Mouse (Mus musculus) hindbrain, embryonic 13.5 days (tissue): ENCODE measurements around the gene Foxj2. TPM values are rescaled to one million over a fixed set of nuclear protein-coding genes. Genes with fewer than 3 reads are reported as not detected.

Source experiments
- ATAC-seq: fragments of 200-750 bp; cut with Nextera tagmentation; 2 replicates; pipeline ENCODE4 v1.8.0; 2017; ENCODE audit warnings: moderate TSS enrichment; ENCODE audit not compliant: low FRiP score
- H3K27ac ChIP-seq: fragments of 300-500 bp; sonication (generic); 2 replicates; pipeline ENCODE4 v1.5.1; 2015; ENCODE audit warnings: inconsistent platforms, mild to moderate bottlenecking, moderate library complexity
- H3K27me3 ChIP-seq: fragments of 300-500 bp; sonication (generic); 2 replicates; pipeline ENCODE4 v1.6.1; 2015; ENCODE audit warnings: mild to moderate bottlenecking, inconsistent platforms
- H3K36me3 ChIP-seq: fragments of 300-500 bp; sonication (generic); 2 replicates; pipeline ENCODE4 v1.6.1; 2015; ENCODE audit warnings: mild to moderate bottlenecking, inconsistent platforms
- H3K4me1 ChIP-seq: fragments of 300-500 bp; sonication (generic); replicated peaks from 2 replicates; pipeline ENCODE4 v1.6.1; 2015; ENCODE audit warnings: inconsistent platforms
- H3K4me2 ChIP-seq: fragments of 300-500 bp; sonication (generic); 2 replicates; pipeline ENCODE4 v1.6.1; 2015; ENCODE audit warnings: inconsistent platforms, mild to moderate bottlenecking, moderate library complexity
- H3K4me3 ChIP-seq: fragments of 300-500 bp; sonication (generic); 2 replicates; pipeline ENCODE4 v1.5.1; 2015; ENCODE audit warnings: mild to moderate bottlenecking, inconsistent platforms
- H3K9ac ChIP-seq: fragments of 300-500 bp; sonication (generic); 2 replicates; pipeline ENCODE4 v1.6.1; 2015; ENCODE audit warnings: mild to moderate bottlenecking, inconsistent platforms
- H3K9me3 ChIP-seq: fragments of 300-500 bp; sonication (generic); 2 replicates; pipeline ENCODE4 v1.6.1; 2016; ENCODE audit warnings: inconsistent platforms
- WGBS: fragments of 180-500 bp; shearing (Covaris S2); methylation state at CpG from one replicate; pipeline ENCODE4 v1.1.7; 2015; 5-methylcytosine and 5-hydroxymethylcytosine counted together
- polyA plus RNA-seq: library from polyadenylated mRNA; unstranded; fragments of >200 nt; fragmentation: Nextera tagmentation; extraction: Ambion mirVana; gene quantifications from 2 replicates; pipeline ENCODE4 v1.2.1, GENCODE M21; 2015

Foxj2 gene
- polyA plus RNA-seq, 1 experiment from 2014 or later = 6.2 TPM

DNA sequence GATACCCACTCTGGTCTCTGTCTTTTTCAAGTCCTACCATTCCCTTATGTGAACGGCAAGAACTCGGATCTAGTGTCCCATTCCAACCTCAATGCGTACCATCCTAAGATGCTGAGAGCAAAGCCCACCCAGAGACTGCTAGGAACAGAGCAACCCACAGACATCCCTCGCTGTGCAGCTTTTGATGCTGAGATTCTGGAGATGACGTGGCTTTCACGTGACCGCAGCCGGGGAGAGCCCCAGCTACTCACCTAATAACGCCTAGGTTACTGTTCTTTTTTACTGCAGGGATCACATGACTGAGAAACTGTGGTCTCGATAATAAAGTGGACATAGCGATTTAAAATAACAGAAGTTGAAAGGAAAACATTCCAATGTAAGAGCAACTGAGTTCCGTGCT lies 34.8 kb downstream of the Foxj2 start:
- no peak overlapping the region for H3K4me2 ChIP-seq
- no peak for ATAC-seq
- no peak overlapping the region for H3K4me3 ChIP-seq
- H3K9me3 ChIP-seq = no peaks in the 10 kb centered on the region
- H3K9ac ChIP-seq = no peak overlapping the region
- no peaks in the 10 kb centered on the region for H3K27me3 ChIP-seq
- WGBS = 86% methylated on average over 12 of the region's 12 CpGs
- no peak overlapping the region for H3K27ac ChIP-seq
- no peaks in the 10 kb centered on the region for H3K36me3 ChIP-seq
- H3K4me1 ChIP-seq = no peaks in the 10 kb centered on the region

DNA sequence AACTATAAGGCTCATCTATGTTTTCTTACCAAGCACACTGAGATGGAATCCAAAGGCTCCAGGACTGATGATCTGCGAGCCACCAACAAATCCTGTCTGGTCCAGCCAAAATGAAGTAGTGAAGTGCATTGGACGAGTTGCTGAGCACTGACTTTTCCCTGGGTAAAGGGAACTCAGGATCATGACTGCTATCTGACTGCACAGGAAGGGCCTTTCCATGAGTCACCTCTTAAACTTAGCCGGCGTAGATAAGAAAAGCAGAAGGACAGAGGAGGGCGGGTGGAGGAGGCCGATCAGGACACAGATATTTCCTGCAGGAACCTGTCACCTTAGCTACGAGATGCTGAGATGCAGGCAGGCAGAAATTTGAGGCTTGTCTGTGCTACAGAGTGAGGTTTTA lies 36.2 kb downstream of the Foxj2 start, which contains the start of gene C3ar1:
Gene C3ar1, minus strand, starts transcription at position 207 of the 400 bp plus-strand sequence.
- 81% methylated on average over 7 of the region's 7 CpGs for WGBS

DNA sequence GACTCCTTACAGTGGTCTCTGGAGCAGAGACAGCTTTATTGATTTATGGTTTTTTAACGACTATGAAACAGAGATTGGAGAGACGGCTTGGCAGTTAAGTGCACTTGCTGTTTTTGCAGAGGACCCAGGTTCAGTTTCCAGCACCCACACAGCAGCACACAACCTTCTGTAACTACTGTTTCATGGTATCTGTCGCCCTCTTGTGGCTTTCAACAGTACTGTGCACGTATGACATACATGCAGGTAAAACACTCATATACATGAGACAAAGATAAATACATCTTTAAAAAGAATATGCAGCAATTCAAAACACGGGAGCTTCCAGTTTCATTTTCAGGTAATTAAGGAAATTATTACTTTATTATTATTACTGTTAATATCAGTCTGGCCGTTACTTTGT lies 42.7 kb downstream of the Foxj2 start:
- Histone ChIP-seq H3K4me1 (no peaks in the 10 kb centered on the region), H3K9me3 (peaks cover 16% of the 10 kb centered on the region), H3K27ac (no peak overlapping the region), H3K4me3 (no peak overlapping the region), H3K36me3 (no peaks in the 10 kb centered on the region), H3K27me3 (no peaks in the 10 kb centered on the region), H3K9ac (no peak overlapping the region), H3K4me2 (no peak overlapping the region)
- 81% methylated on average over 6 of the region's 6 CpGs for WGBS
- no peak for ATAC-seq

More for the DNA sequence above, 36.2 kb downstream of the Foxj2 start, which contains the start of gene C3ar1:
- no peak for ATAC-seq
- no peaks in the 10 kb centered on the region for H3K4me1 ChIP-seq
- H3K4me3 ChIP-seq = no peak within 1 kb of the TSS
- no peak within 1 kb of the TSS for H3K4me2 ChIP-seq
- no peak within 1 kb of the TSS for H3K9ac ChIP-seq
- H3K27me3 ChIP-seq = no peaks in the 10 kb centered on the region
- no peak within 1 kb of the TSS for H3K27ac ChIP-seq
- peaks cover 2% of the 10 kb centered on the region for H3K9me3 ChIP-seq
- no peaks in the 10 kb centered on the region for H3K36me3 ChIP-seq

DNA sequence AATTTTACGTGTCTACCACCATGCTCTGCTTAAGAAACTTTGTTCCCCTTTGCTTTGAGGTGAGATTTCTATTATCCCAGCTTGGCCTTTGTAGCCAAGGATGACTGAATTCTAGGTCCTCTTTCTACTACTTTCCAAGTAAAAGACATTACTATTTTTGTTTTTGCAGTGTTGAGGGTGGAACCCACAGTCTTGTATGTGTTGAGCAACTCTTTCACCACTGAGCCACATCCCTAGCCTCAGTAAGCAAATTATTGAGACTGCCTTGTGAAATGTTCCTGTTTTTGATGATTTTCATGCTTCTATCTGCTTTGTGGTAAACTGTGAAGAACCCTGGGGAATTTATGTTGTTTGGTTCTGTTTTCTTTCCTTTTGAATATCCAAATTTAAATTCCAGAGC lies 43.2 kb downstream of the Foxj2 start:
- Histone ChIP-seq H3K4me3 (no peak overlapping the region), H3K4me1 (no peaks in the 10 kb centered on the region), H3K4me2 (no peak overlapping the region), H3K27me3 (no peaks in the 10 kb centered on the region), H3K9me3 (peaks cover 16% of the 10 kb centered on the region), H3K9ac (no peak overlapping the region), H3K27ac (no peak overlapping the region), H3K36me3 (no peaks in the 10 kb centered on the region)
- 85% methylated on average over 1 of the region's 1 CpGs for WGBS
- no peak for ATAC-seq

DNA sequence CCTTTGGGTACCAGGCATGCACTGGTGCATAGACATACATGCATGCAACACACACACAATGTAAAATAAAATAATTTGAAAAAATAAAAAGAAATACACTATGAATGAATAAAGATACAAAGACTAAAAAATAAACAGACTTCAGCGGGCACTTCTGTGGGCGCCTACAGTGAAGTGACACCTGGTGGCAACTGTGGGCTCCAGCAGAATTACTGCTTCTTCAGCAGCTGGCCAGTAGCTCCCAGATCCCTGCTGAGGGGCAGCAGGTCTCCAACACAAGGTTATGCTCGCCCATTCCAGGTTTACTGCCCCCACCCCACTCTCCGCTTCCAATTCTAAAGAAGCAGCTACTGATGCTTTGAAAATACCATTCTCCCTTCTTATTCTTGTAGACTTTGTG lies 48.2 kb downstream of the Foxj2 start:
- no peaks in the 10 kb centered on the region for H3K36me3 ChIP-seq
- H3K27ac ChIP-seq = no peak overlapping the region
- ATAC-seq = no peak
- H3K9ac ChIP-seq = no peak overlapping the region
- no peak overlapping the region for H3K4me2 ChIP-seq
- H3K27me3 ChIP-seq = peaks cover 19% of the 10 kb centered on the region; the same call in 1 of the 2 replicates
- H3K9me3 ChIP-seq = no peaks in the 10 kb centered on the region
- H3K4me1 ChIP-seq = no peaks in the 10 kb centered on the region
- no peak overlapping the region for H3K4me3 ChIP-seq
- WGBS = 63% methylated on average over 4 of the region's 4 CpGs

DNA sequence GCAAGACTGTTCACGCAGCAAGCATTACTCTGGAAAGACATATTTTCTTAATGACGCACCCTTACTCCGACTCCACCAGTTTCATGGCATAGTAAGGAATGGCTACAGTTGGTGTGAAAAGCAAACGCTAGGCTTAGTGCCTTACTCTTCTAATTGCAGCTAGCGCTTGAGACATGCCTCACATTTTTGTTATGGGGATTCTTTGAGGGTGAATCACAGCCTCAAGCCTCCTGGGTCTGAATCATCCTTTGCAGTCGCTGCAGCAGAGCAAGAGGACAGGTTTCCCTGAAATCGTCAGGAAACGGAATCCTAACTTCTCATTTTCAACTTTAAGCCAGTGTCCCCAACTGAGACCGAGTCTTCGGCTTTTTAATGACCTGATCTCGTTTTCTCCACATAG lies 50.1 kb downstream of the Foxj2 start:
- Histone ChIP-seq H3K9me3 (no peaks in the 10 kb centered on the region), H3K36me3 (no peaks in the 10 kb centered on the region), H3K27me3 (peaks cover 19% of the 10 kb centered on the region; the same call in 1 of the 2 replicates), H3K4me3 (no peak overlapping the region), H3K9ac (no peak overlapping the region), H3K4me2 (no peak overlapping the region), H3K27ac (no peak overlapping the region), H3K4me1 (no peaks in the 10 kb centered on the region)
- ATAC-seq = no peak
- WGBS = 86% methylated on average over 11 of the region's 11 CpGs

DNA sequence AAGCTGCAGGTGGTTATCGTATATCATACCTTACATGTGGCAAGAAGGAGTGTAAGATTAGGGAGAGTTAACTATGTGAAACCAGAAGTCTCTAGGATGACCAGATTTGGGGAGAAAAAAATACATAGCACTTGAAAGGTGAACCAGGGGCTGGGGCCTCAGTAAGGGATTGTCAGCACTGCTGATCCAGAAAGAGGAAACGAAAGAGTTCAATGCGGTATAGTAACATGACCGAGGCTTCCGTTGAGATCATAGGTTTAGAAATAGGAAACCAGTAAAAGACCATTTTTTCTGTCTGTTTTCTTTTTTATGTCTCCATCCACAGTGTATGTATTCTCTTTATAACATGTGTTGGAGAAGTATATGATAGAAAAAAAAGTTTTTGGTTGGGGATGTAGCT lies 53.1 kb downstream of the Foxj2 start:
- H3K9me3 ChIP-seq = no peaks in the 10 kb centered on the region
- ATAC-seq = no peak
- 94% methylated on average over 5 of the region's 5 CpGs for WGBS
- H3K4me1 ChIP-seq = peaks cover 19% of the 10 kb centered on the region
- H3K9ac ChIP-seq = no peak overlapping the region
- H3K4me3 ChIP-seq = no peak overlapping the region
- no peak overlapping the region for H3K4me2 ChIP-seq
- peaks cover 19% of the 10 kb centered on the region; the same call in 1 of the 2 replicates for H3K27me3 ChIP-seq
- H3K27ac ChIP-seq = no peak overlapping the region
- peaks cover 5% of the 10 kb centered on the region for H3K36me3 ChIP-seq

DNA sequence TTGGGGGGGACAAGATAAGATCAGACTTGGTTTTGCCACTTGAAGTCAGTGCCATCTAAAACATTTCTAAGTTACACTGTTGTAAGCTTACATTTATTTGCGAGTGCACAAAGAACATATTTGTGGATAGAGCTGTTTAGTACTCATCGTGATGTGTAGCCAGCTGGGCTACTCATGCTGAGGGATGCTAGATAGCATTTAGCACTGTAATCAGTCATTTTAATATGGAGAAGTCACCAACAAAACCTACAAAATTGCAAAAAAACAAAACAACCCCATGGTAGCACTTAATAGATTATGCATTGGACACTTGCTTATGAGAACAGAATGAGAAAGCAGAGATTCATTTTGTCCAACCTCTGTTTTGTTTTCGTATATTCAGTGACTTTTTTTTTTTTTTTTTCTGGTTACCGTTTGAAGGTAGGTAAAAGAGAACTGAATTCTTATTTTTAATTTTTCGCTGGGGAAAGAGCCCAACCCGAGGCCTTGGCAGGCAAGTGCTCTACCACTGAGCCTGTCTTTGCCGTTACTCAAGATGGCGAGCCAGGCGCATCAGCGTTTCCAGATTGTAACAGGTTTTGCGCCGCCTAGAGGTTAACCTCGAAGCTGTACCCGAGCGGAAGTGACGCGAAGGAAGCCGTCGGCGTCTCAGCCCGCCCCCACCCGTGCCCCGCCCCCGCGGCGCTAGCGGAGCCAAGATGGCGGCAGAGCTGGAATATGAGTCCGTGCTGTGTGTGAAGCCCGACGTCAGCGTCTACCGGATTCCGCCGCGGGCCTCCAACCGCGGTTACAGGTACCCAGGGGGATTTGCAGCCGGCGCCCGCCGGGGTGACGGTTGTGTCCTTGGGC lies 54.4 kb downstream of the Foxj2 start, which contains the start of gene Necap1:
Gene Necap1, plus strand, starts transcription at position 604 of the 849 bp plus-strand sequence.
- Histone ChIP-seq H3K36me3 (peaks cover 15% of the 10 kb centered on the region), H3K9ac (peak within 1 kb of the TSS; percentile 90), H3K4me2 (peak within 1 kb of the TSS; percentile 65), H3K27me3 (peaks cover 18% of the 10 kb centered on the region; the same call in 1 of the 2 replicates), H3K27ac (peak within 1 kb of the TSS; percentile 93), H3K4me3 (peak within 1 kb of the TSS; percentile 81), H3K9me3 (no peaks in the 10 kb centered on the region), H3K4me1 (peaks cover 26% of the 10 kb centered on the region)
- peak; percentile 96 for ATAC-seq
- WGBS = 8% methylated on average over 39 of the region's 43 CpGs

DNA sequence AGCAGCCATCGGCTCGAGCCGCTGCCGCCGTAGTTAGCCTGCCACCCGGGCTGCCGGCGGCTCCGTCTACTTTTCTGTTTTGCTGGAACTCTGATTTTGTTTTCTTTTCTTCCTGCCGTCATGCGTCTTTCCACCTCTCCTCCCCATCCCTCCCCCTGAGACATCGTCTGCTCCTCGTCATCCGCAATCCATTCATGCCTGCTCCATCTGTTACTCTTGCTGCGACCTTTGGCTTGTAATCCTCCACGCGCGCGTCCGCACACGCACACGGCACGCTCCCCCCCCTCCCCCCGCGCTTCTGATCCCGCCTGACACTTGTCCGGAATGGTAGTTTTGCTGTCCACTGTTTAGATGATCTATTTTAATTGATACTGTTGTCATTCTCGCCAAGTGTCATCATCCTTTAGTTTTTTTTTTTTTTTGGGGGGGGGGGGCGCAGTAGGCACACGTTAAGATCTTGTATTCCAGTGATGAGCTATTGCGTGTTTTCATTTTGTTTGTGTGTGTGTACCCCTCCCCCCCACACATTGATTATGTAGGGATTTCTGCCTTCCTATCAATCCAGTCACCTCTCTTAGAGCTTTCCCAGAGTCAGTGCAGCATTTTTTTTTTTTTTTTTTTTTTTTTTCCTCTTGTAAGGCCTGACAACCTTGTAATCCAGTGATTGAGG lies 55.1 kb downstream of the Foxj2 start:
- peak; percentile 85 for ATAC-seq
- peaks cover 23% of the 10 kb centered on the region for H3K36me3 ChIP-seq
- H3K9ac ChIP-seq = peak overlapping the region; percentile 90
- H3K4me2 ChIP-seq = peak overlapping the region; percentile 65
- no peaks in the 10 kb centered on the region for H3K9me3 ChIP-seq
- peak overlapping the region; percentile 93 for H3K27ac ChIP-seq
- under 1% methylated on average over 31 of the region's 31 CpGs for WGBS
- peaks cover 26% of the 10 kb centered on the region for H3K4me1 ChIP-seq
- peak overlapping the region; percentile 81 for H3K4me3 ChIP-seq
- 0 out of 2 replicates have a peak, but pooled peaks cover 15% of the 10 kb centered on the region for H3K27me3 ChIP-seq

DNA sequence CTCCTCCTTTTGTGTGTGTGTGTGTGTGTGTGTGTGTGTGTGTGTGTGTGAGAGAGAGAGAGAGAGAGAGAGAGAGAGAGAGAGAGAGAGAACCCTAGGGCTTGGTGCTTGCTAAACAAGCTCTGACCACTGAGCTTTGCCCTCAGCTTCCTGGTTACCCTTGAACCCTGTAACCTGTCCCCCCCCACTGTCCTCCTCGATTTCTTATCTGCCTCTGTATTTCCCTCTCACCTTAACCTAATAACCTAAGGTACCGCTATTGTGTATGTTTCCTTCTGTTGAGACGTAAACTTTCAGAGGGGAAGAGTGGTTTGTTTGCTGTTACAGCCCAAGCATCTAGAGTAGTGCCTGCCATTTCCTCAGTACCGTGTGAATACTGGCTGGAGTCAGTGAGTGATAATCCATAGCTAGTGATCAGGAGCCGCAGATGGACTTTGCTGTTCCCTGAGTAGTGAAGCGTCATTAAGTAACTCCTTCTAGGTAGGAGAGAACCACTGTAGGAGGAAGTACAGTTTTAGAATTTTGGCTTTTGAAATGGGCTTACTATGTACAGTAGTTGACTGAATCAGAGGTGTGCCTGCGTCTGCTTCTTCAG lies 59.5 kb downstream of the Foxj2 start:
- Histone ChIP-seq H3K9ac (no peak overlapping the region), H3K27me3 (no peaks in the 10 kb centered on the region), H3K9me3 (no peaks in the 10 kb centered on the region), H3K27ac (no peak overlapping the region), H3K4me3 (no peak overlapping the region), H3K36me3 (peaks cover 65% of the 10 kb centered on the region), H3K4me2 (no peak overlapping the region), H3K4me1 (peaks cover 26% of the 10 kb centered on the region)
- WGBS = 95% methylated on average over 7 of the region's 7 CpGs
- ATAC-seq = no peak

DNA sequence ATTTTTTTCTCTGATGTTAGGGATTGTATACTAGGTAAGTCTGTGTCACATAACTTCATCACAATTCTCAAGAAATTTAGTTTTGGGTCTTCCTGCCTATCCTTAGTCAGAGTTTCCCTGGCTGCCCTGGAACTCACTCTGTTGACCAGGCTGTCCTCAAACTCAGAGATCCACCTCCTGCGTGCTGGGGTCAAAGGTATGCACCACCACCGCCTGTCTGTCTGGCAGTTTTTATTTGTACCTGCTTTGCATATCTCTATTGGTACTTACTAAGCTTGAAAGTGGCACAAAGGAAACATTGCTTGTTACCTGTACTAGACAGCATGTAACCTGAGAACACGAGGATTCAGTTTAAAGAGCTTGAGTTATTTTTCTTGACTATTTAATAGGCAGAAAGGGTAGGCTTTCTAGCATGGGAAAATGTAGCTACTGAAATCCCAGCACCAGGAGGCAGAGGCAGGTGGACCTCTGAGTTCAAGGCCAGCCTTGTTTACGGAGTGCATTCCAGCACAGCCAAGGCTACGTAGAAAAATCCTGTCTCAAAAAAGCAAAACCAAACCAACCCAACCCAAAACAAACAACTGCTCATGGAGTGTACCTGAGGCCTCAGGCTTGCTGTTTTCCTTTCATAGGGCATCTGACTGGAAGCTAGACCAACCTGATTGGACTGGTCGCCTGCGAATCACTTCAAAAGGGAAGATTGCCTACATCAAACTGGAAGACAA lies 60.2 kb downstream of the Foxj2 start:
- 91% methylated on average over 7 of the region's 7 CpGs for WGBS
- Histone ChIP-seq H3K4me1 (peaks cover 26% of the 10 kb centered on the region), H3K36me3 (peaks cover 72% of the 10 kb centered on the region), H3K9ac (no peak overlapping the region), H3K27me3 (no peaks in the 10 kb centered on the region), H3K9me3 (no peaks in the 10 kb centered on the region), H3K4me2 (no peak overlapping the region), H3K27ac (no peak overlapping the region), H3K4me3 (no peak overlapping the region)
- ATAC-seq = no peak

DNA sequence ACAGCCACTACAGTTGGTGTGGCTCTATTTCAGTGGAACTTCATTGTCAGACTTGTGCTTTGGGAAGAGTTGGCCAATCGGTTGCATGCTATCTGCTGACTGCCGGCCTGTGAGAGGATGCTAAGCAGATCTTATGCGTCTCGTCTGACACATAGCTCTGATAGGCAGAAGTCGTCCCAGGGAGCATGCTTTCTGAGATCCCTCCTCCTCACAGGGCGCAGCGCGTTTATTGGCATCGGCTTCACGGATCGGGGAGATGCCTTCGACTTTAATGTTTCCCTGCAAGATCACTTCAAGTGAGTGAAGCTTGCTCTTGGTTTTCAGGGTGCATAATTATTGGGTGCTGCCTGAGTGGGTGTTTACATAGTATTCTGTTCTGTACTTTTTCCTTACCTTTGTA lies 61.6 kb downstream of the Foxj2 start:
- H3K4me3 ChIP-seq = no peak overlapping the region
- WGBS = 93% methylated on average over 12 of the region's 12 CpGs
- no peaks in the 10 kb centered on the region for H3K27me3 ChIP-seq
- H3K9ac ChIP-seq = no peak overlapping the region
- H3K9me3 ChIP-seq = no peaks in the 10 kb centered on the region
- H3K36me3 ChIP-seq = peaks cover 85% of the 10 kb centered on the region
- peaks cover 14% of the 10 kb centered on the region for H3K4me1 ChIP-seq
- no peak overlapping the region for H3K27ac ChIP-seq
- ATAC-seq = no peak
- H3K4me2 ChIP-seq = no peak overlapping the region
